Mouse (Mus musculus): ENCODE data around the gene Dhfr. TPM values are rescaled to one million over a fixed set of nuclear protein-coding genes. Genes with fewer than 3 reads are reported as not detected.
A peak's percentile ranks its signal among the peaks of the same experiment; 100 is the strongest.
"Not testable (repeated sequence)": the region's sequence is repeated elsewhere in the genome, so short reads cannot be mapped to it uniquely, and the experiment has no call there.

Dhfr gene
- polyA plus RNA-seq, 1 experiment from 2014 or later = 19.2 TPM

DNA sequence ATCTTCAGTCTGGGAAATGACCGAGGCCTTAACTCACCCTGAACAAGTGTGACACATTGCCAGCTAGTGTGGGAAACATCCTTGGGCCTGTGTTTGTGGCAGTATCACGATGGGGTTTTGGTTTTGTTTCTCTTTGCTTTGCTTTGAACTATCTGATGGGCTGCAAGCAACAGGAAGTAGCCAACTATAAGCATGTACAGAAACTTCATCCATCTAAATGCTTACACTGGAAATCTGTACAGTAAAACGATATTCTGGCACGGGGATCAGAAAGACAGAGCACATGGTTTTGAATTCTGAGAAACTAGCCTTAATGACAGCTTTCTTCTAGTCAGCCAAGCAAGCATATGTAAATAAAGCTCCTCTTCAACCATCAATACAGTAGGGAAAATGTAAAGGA, 570 bp upstream of the Dhfr start:
- H3K9ac ChIP-seq = peak overlapping the region; percentile 36
- no peaks in the 10 kb centered on the region for H3K9me3 ChIP-seq (ENCODE audit: low read depth, low read length)
- peak; percentile 5; the same call in 1 of the 2 replicates for ATAC-seq (ENCODE audit: insufficient read depth)
- H3K27me3 ChIP-seq (ENCODE audit: insufficient read depth, low read length) = no peaks in the 10 kb centered on the region
- peak overlapping the region; percentile 87 for H3K27ac ChIP-seq (ENCODE audit: low read depth)
- peak; percentile 38 for DNase-seq
- H3K4me3 ChIP-seq (ENCODE audit: low read depth, low read length) = peak overlapping the region; percentile 74
- TF ChIP-seq CTCF (IDR thresholded peaks at IDR 0.05; ENCODE audit: low read depth) = no peak
- peaks cover 23% of the 10 kb centered on the region for H3K36me3 ChIP-seq (ENCODE audit: insufficient read depth)
- no peaks in the 10 kb centered on the region for H3K4me1 ChIP-seq (ENCODE audit: insufficient read depth)
- WGBS = 6% methylated on average over 4 of the region's 4 CpGs
- peak overlapping the region; percentile 95 for H3K4me2 ChIP-seq

DNA sequence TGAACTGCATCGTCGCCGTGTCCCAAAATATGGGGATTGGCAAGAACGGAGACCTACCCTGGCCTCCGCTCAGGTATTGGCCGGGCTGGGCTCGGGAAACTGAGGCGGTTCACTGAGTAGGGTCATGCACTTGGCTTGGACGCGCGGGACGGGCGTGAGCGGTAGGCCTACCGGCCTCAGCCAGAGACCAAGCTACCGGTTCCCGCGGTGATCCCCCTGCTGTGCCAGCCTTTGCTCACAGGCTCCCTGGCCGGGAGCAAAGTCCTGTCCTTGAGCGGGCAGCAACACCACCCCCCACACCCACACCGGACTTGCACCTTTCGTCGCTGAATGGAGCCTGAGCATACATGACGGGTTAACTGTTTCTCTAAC, 732 bp downstream of the Dhfr start:
- H3K9me3 ChIP-seq (ENCODE audit: low read depth, low read length) = no peaks in the 10 kb centered on the region
- no peaks in the 10 kb centered on the region for H3K27me3 ChIP-seq (ENCODE audit: insufficient read depth, low read length)
- no peaks in the 10 kb centered on the region for H3K4me1 ChIP-seq (ENCODE audit: insufficient read depth)
- peak; percentile 62 for ATAC-seq (ENCODE audit: insufficient read depth)
- peak overlapping the region; percentile 95 for H3K4me2 ChIP-seq
- peak overlapping the region; percentile 87; the same call in 1 of the 2 replicates for H3K27ac ChIP-seq (ENCODE audit: low read depth)
- peaks cover 26% of the 10 kb centered on the region for H3K36me3 ChIP-seq (ENCODE audit: insufficient read depth)
- H3K9ac ChIP-seq = peak overlapping the region; percentile 74
- no peak for DNase-seq
- H3K4me3 ChIP-seq (ENCODE audit: low read depth, low read length) = peak overlapping the region; percentile 74
- no peak for TF ChIP-seq CTCF (IDR thresholded peaks at IDR 0.05; ENCODE audit: low read depth)
- WGBS = under 1% methylated on average over 24 of the region's 24 CpGs

DNA sequence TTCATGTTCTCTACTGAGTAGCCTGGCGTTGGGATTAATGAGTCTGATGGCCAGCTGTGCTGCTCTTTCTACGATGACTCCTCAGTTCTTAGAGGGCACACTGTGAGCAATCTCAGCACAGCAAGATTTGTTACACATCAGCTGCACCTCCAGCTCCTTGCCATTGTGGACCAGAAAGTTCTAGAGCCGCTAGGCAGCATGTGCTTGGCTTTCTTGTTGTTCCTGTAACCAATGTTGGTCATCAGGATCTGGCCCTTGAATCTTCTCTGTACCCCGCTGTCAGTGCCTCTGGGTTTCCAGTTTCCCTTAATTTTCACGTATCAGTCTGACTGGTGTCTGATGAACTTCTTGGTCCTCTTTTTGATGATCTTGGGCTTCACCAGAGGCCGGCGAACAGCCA, 1.9 kb downstream of the Dhfr start:
- H3K36me3 ChIP-seq (ENCODE audit: insufficient read depth) = peaks cover 29% of the 10 kb centered on the region
- no peaks in the 10 kb centered on the region for H3K9me3 ChIP-seq (ENCODE audit: low read depth, low read length)
- H3K4me2 ChIP-seq = peak overlapping the region; percentile 95
- no peak overlapping the region for H3K9ac ChIP-seq
- DNase-seq (peak; percentile 5), ATAC-seq (ENCODE audit: insufficient read depth) (no peak)
- 73% methylated on average over 7 of the region's 7 CpGs for whole genome bisulfite sequencing
- no peak for TF ChIP-seq CTCF (IDR thresholded peaks at IDR 0.05; ENCODE audit: low read depth)
- no peak overlapping the region for H3K27ac ChIP-seq (ENCODE audit: low read depth)
- H3K4me1 ChIP-seq (ENCODE audit: insufficient read depth) = no peaks in the 10 kb centered on the region
- peak overlapping the region; percentile 74 for H3K4me3 ChIP-seq (ENCODE audit: low read depth, low read length)
- H3K27me3 ChIP-seq (ENCODE audit: insufficient read depth, low read length) = no peaks in the 10 kb centered on the region

DNA sequence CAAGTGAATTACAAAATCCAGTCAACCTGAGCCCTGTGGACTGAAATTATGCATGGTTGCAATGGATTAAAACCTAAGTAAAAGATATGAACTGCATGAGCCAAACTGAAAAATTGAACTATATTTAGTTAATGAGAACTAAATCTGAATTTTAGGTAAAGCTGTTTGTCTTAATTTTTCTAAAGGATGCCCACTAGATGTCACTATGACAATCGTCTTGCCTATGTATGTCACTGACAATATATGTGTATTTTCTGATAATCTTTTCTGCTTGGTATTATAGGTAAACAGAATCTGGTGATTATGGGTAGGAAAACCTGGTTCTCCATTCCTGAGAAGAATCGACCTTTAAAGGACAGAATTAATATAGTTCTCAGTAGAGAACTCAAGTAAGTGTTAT, 3.1 kb downstream of the Dhfr start:
- Histone ChIP-seq H3K4me3 (ENCODE audit: low read depth, low read length) (no peak overlapping the region), H3K27ac (ENCODE audit: low read depth) (no peak overlapping the region), H3K4me1 (ENCODE audit: insufficient read depth) (no peaks in the 10 kb centered on the region), H3K9ac (no peak overlapping the region), H3K27me3 (ENCODE audit: insufficient read depth, low read length) (no peaks in the 10 kb centered on the region), H3K4me2 (no peak overlapping the region), H3K36me3 (ENCODE audit: insufficient read depth) (peaks cover 37% of the 10 kb centered on the region), H3K9me3 (ENCODE audit: low read depth, low read length) (no peaks in the 10 kb centered on the region)
- ATAC-seq (ENCODE audit: insufficient read depth) (no peak), DNase-seq (peak; percentile 28)
- WGBS = 58% methylated on average over 2 of the region's 2 CpGs
- TF ChIP-seq CTCF (IDR thresholded peaks at IDR 0.05; ENCODE audit: low read depth) = peak; percentile 31; the same call in 1 of the 2 replicates

DNA sequence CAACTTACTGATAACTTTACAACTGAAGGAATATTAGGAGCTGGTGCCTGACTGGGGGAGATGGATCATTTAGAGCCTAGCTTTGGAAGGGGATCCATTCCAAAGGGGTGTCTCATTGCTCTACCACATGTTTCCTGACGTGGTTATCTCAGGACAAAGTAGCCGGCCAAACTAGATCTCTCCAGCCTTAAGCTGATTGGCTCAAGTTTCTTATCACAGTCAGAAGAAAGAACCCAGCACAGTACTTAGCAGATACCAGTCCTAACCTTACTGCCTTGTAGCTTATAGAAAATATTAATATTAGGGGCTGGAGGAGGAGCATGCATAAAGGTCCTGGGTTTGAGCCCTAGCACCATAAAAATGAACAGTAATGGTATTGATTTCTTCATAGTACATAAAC, 7.1 kb downstream of the Dhfr start:
- no peak for TF ChIP-seq CTCF (IDR thresholded peaks at IDR 0.05; ENCODE audit: low read depth)
- Histone ChIP-seq H3K4me1 (ENCODE audit: insufficient read depth) (no peaks in the 10 kb centered on the region), H3K36me3 (ENCODE audit: insufficient read depth) (peaks cover 51% of the 10 kb centered on the region), H3K9me3 (ENCODE audit: low read depth, low read length) (no peaks in the 10 kb centered on the region), H3K4me3 (ENCODE audit: low read depth, low read length) (no peak overlapping the region), H3K27me3 (ENCODE audit: insufficient read depth, low read length) (no peaks in the 10 kb centered on the region), H3K27ac (ENCODE audit: low read depth) (no peak overlapping the region), H3K9ac (no peak overlapping the region), H3K4me2 (no peak overlapping the region)
- 67% methylated on average over 2 of the region's 2 CpGs for WGBS
- DNase-seq (no peak), ATAC-seq (ENCODE audit: insufficient read depth) (no peak)

DNA sequence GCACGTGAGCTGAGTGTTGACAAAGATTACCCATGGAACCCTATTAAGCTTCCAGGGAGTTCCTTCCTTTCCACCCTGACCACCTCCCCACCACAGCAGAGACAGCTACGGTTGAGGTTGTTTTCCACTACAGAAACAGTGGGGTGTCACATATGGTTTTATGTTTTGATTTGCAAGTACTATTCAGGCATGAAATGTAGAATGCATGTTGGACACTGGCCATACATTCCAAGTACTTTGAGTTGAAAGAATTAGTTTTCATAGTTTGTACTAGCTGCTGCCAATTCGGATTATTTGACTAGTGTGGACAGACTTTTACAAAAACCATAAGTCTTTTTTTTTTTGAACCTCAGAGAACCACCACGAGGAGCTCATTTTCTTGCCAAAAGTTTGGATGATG, 10.8 kb downstream of the Dhfr start:
- H3K27me3 ChIP-seq (ENCODE audit: insufficient read depth, low read length) = no peaks in the 10 kb centered on the region
- no peak overlapping the region for H3K9ac ChIP-seq
- DNase-seq = peak; percentile 9
- no peak overlapping the region for H3K4me2 ChIP-seq
- H3K4me3 ChIP-seq (ENCODE audit: low read depth, low read length) = no peak overlapping the region
- no peaks in the 10 kb centered on the region for H3K9me3 ChIP-seq (ENCODE audit: low read depth, low read length)
- H3K27ac ChIP-seq (ENCODE audit: low read depth) = no peak overlapping the region
- TF ChIP-seq CTCF (IDR thresholded peaks at IDR 0.05; ENCODE audit: low read depth) = no peak
- H3K36me3 ChIP-seq (ENCODE audit: insufficient read depth) = peaks cover 58% of the 10 kb centered on the region
- no peaks in the 10 kb centered on the region for H3K4me1 ChIP-seq (ENCODE audit: insufficient read depth)
- 72% methylated on average over 4 of the region's 4 CpGs for WGBS
- no peak for ATAC-seq (ENCODE audit: insufficient read depth)

DNA sequence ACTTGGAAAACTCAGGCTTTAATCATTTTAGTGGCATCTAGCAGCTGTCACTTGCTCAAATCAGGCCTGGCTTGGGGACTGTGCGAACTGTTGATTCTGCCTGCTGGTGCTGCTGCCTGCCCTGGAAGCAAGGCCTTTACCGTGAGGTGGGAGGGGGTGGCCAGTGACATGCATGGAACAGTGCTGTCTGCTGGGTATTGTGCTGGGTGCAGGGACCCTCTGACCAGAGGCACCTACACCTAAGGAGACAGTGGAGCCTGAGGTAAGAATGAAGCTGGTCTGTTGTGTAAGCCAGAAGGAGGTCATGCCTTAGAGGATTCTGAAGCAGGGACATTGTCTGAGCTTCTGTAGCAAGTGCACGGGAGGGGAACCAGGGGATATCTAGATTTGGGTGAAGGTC, 16.3 kb downstream of the Dhfr start:
- ATAC-seq (ENCODE audit: insufficient read depth) (no peak), DNase-seq (no peak)
- no peaks in the 10 kb centered on the region for H3K9me3 ChIP-seq (ENCODE audit: low read depth, low read length)
- no peaks in the 10 kb centered on the region for H3K4me1 ChIP-seq (ENCODE audit: insufficient read depth)
- H3K4me2 ChIP-seq = no peak overlapping the region
- no peak overlapping the region for H3K9ac ChIP-seq
- H3K27me3 ChIP-seq (ENCODE audit: insufficient read depth, low read length) = no peaks in the 10 kb centered on the region
- no peak for TF ChIP-seq CTCF (IDR thresholded peaks at IDR 0.05; ENCODE audit: low read depth)
- H3K4me3 ChIP-seq (ENCODE audit: low read depth, low read length) = no peak overlapping the region
- peaks cover 42% of the 10 kb centered on the region for H3K36me3 ChIP-seq (ENCODE audit: insufficient read depth)
- 88% methylated on average over 3 of the region's 3 CpGs for whole genome bisulfite sequencing
- H3K27ac ChIP-seq (ENCODE audit: low read depth) = no peak overlapping the region

DNA sequence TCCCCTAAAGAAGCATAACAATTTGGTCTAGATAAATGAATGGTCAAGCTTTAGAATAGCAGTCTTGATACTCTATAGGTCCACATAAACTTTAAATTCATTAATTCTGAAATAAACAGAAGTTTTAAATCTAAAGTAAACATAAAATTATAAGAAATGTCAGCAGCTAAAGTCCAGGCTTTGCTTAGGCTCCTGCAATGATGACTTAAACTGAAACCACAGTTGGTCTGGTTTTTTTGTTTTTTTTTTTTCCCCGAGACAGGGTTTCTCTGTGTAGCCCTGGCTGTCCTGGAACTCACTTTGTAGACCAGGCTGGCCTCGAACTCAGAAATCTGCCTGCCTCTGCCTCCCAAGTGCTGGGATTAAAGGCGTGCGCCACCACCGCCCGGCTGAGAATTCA, 16.9 kb downstream of the Dhfr start:
- H3K9ac ChIP-seq; H3K4me3 ChIP-seq (ENCODE audit: low read depth, low read length); DNase-seq; H3K27ac ChIP-seq (ENCODE audit: low read depth); H3K4me1 ChIP-seq (ENCODE audit: insufficient read depth); H3K27me3 ChIP-seq (ENCODE audit: insufficient read depth, low read length); H3K9me3 ChIP-seq (ENCODE audit: low read depth, low read length); H3K4me2 ChIP-seq; ATAC-seq (ENCODE audit: insufficient read depth): not testable (repeated sequence)
- H3K36me3 ChIP-seq (ENCODE audit: insufficient read depth) = peaks cover 37% of the 10 kb centered on the region
- 91% methylated on average over 5 of the region's 6 CpGs for WGBS
